Mouse (Mus musculus): ENCODE results near the gene Sval2. TPM values are rescaled to one million over a fixed set of nuclear protein-coding genes. Genes with fewer than 3 reads are reported as not detected.

The Sval2 gene
- not detected in 2 replicates for total RNA-seq (2014; fragmentation: Nextera tagmentation)
- total RNA-seq (2017): not detected in 2 replicates
- polyA plus RNA-seq (2012): not detected in 2 replicates

DNA sequence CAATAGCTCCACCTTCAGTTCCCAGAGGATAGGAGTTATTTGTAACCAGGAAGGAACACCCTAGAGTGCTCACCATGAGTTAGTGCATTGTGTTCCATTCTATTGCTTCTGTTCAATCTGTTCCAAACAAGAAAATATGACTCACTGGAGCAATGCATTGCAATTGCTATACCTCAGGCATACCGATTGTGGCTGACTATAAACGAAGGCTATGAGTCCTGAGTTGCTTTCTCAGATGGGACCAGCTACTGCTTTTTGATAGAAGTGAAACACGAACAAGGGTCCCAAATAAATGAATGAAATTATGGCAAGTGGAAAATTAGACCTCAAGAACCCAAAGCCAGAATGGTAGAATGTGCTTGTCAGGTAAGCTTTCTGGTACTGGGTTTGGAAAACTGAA lies at the start of gene Sval2:
Gene Sval2, plus strand, starts transcription at position 301 of the 400 bp plus-strand sequence.
- TF ChIP-seq POLR2AphosphoS5 (IDR thresholded peaks at IDR 0.05; ENCODE audit: insufficient replicate concordance, low read depth, low read length) (no peak), CTCF (IDR thresholded peaks at IDR 0.05; ENCODE audit: low read depth, low read length) (no peak), GATA2 (IDR thresholded peaks at IDR 0.05; ENCODE audit: borderline replicate concordance, low read depth, low read length) (no peak), TAL1 (conservative IDR thresholded peaks at IDR 0.05; ENCODE audit: low read depth, low read length) (no peak), GATA1 (IDR thresholded peaks at IDR 0.05; ENCODE audit: borderline replicate concordance, low read length) (no peak)
- H3K36me3 ChIP-seq (replicated peaks): no peaks in the 10 kb centered on the region
- H3K4me3 ChIP-seq (ENCODE audit: low read depth, low read length): no peak within 1 kb of the TSS
- ATAC-seq (ENCODE audit: extremely low read depth, insufficient number of reproducible peaks, low FRiP score, poor library complexity, severe bottlenecking): no peak
- DNase-seq (ENCODE audit: low spot score): no peak
- no peaks in the 10 kb centered on the region for H3K4me1 ChIP-seq (ENCODE audit: insufficient read depth, low read depth, low read length)
- no peaks in the 10 kb centered on the region for H3K9me3 ChIP-seq (replicated peaks)
- H3K27me3 ChIP-seq (ENCODE audit: insufficient read depth, low read length): 0 out of 2 replicates have a peak, but pooled peaks cover 4% of the 10 kb centered on the region

DNA sequence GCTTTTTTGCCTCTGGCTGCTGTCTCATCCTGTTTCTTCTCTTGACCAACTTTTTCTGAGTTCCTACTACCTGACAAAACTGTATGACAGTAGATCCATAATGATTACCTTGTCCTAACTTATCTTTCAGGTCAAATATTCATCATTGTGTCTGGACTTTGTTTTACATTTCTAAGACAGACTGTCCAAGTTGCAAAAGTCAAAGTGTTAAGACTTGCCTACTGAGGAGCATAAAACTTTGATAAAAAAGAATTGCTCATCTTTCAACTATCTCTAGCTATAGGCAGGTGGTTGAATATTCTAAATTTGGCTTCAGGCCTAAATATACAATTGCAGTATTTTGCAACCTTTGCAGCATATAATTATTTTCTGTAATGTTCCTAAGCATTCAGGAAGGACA lies 28.7 kb upstream of the Sval2 start:
- Histone ChIP-seq H3K4me1 (ENCODE audit: insufficient read depth, low read depth, low read length) (no peaks in the 10 kb centered on the region), H3K4me3 (ENCODE audit: low read depth, low read length) (no peak overlapping the region), H3K36me3 (replicated peaks) (no peaks in the 10 kb centered on the region), H3K27me3 (ENCODE audit: insufficient read depth, low read length) (no peaks in the 10 kb centered on the region), H3K9me3 (replicated peaks) (no peaks in the 10 kb centered on the region)
- ATAC-seq (ENCODE audit: extremely low read depth, insufficient number of reproducible peaks, low FRiP score, poor library complexity, severe bottlenecking): no peak
- DNase-seq (ENCODE audit: low spot score): no peak
- no peak for TF ChIP-seq GATA1 (IDR thresholded peaks at IDR 0.05; ENCODE audit: borderline replicate concordance, low read length)
- no peak for TF ChIP-seq POLR2AphosphoS5 (IDR thresholded peaks at IDR 0.05; ENCODE audit: insufficient replicate concordance, low read depth, low read length)
- TF ChIP-seq GATA2 (IDR thresholded peaks at IDR 0.05; ENCODE audit: borderline replicate concordance, low read depth, low read length): no peak
- no peak for TF ChIP-seq CTCF (IDR thresholded peaks at IDR 0.05; ENCODE audit: low read depth, low read length)
- TF ChIP-seq TAL1 (conservative IDR thresholded peaks at IDR 0.05; ENCODE audit: low read depth, low read length): no peak

DNA sequence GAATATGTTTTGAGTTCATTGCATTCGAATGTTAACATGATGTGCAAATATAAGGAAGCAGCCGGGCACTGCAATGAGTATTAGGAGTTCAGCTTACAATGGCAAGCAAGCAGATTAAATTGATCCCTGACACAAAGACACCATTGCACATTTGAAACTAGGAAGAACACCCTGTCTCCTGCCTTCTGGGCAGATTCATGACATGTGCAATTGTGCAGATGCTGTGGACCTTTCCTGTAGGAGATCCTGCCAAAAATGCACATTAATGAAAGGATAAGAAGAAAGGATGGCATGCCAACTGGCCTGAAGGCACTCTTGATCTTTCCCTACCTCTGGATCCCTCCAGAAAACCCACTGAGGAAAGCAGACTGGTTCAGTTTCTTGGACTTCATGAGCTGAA lies 23.3 kb upstream of the Sval2 start:
- ATAC-seq (ENCODE audit: extremely low read depth, insufficient number of reproducible peaks, low FRiP score, poor library complexity, severe bottlenecking) (no peak), DNase-seq (ENCODE audit: low spot score) (no peak)
- H3K36me3 ChIP-seq (replicated peaks): no peaks in the 10 kb centered on the region

GRCm38 (mm10) chr6:41847235-41847634 lies 5.6 kb upstream of the Sval2 start, which contains the start of gene Pip:
TSS of gene Pip (plus strand) at chr6:41847535.
- no peaks in the 10 kb centered on the region for H3K36me3 ChIP-seq (replicated peaks)
- H3K27me3 ChIP-seq (ENCODE audit: insufficient read depth, low read length): 0 out of 2 replicates have a peak, but pooled peaks cover 4% of the 10 kb centered on the region
- no peaks in the 10 kb centered on the region for H3K9me3 ChIP-seq (replicated peaks)
- H3K4me3 ChIP-seq (ENCODE audit: low read depth, low read length): no peak within 1 kb of the TSS
- no peaks in the 10 kb centered on the region for H3K4me1 ChIP-seq (ENCODE audit: insufficient read depth, low read depth, low read length)
- ATAC-seq (ENCODE audit: extremely low read depth, insufficient number of reproducible peaks, low FRiP score, poor library complexity, severe bottlenecking): no peak
- no peak for TF ChIP-seq GATA1 (IDR thresholded peaks at IDR 0.05; ENCODE audit: borderline replicate concordance, low read length)
- TF ChIP-seq CTCF (IDR thresholded peaks at IDR 0.05; ENCODE audit: low read depth, low read length): no peak
- TF ChIP-seq TAL1 (conservative IDR thresholded peaks at IDR 0.05; ENCODE audit: low read depth, low read length): no peak
- TF ChIP-seq GATA2 (IDR thresholded peaks at IDR 0.05; ENCODE audit: borderline replicate concordance, low read depth, low read length): no peak
- TF ChIP-seq POLR2AphosphoS5 (IDR thresholded peaks at IDR 0.05; ENCODE audit: insufficient replicate concordance, low read depth, low read length): no peak
- no peak for DNase-seq (ENCODE audit: low spot score)

More for the DNA sequence above, 23.3 kb upstream of the Sval2 start:
- Histone ChIP-seq H3K27me3 (ENCODE audit: insufficient read depth, low read length) (0 out of 2 replicates have a peak, but pooled peaks cover 4% of the 10 kb centered on the region), H3K9me3 (replicated peaks) (no peaks in the 10 kb centered on the region), H3K4me3 (ENCODE audit: low read depth, low read length) (no peak overlapping the region), H3K4me1 (ENCODE audit: insufficient read depth, low read depth, low read length) (no peaks in the 10 kb centered on the region)
- TF ChIP-seq TAL1 (conservative IDR thresholded peaks at IDR 0.05; ENCODE audit: low read depth, low read length) (no peak), CTCF (IDR thresholded peaks at IDR 0.05; ENCODE audit: low read depth, low read length) (no peak), GATA1 (IDR thresholded peaks at IDR 0.05; ENCODE audit: borderline replicate concordance, low read length) (no peak)

DNA sequence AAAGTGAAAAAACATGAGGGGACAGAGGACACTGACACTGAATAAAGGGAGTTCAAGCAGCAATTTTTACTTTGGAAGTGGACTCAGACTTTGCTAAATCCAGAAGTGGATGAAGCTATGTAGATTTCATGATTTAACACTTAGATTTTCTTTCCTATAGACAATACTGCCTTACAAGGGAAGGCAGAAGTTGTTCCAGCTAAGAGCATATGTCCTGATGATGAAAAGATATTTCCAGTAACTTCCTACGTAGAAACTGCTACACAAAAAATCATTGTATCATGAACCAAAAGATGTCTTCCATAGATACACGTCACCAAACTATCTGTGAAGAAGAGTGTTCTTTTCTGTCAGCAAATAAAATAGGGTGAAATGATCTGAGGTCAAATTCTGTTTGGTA lies 11.2 kb downstream of the Sval2 start:
- TF ChIP-seq POLR2AphosphoS5 (IDR thresholded peaks at IDR 0.05; ENCODE audit: insufficient replicate concordance, low read depth, low read length) (no peak), CTCF (IDR thresholded peaks at IDR 0.05; ENCODE audit: low read depth, low read length) (no peak), GATA2 (IDR thresholded peaks at IDR 0.05; ENCODE audit: borderline replicate concordance, low read depth, low read length) (no peak), TAL1 (conservative IDR thresholded peaks at IDR 0.05; ENCODE audit: low read depth, low read length) (no peak), GATA1 (IDR thresholded peaks at IDR 0.05; ENCODE audit: borderline replicate concordance, low read length) (no peak)

DNA sequence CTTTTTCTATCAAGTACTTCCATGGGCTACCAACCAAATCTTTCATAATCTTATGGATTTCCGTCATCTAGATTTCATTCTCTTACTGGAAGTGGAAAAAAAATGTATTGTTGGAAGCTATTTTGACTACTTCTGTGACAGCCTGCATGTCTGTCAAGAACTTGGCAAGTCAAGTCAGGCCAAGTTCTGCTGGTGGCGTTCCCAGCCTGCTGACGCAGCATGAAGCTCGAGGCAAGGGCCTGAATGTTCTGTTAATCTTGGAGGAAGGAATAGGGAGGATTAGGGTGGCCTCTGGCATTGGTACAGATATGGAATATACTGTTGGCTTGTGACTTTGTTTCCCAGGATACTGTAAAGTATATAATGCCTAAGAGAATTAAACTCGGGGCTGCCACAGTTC lies 58.8 kb downstream of the Sval2 start:
- TF ChIP-seq GATA1 (IDR thresholded peaks at IDR 0.05; ENCODE audit: borderline replicate concordance, low read length): no peak
- no peak for TF ChIP-seq POLR2AphosphoS5 (IDR thresholded peaks at IDR 0.05; ENCODE audit: insufficient replicate concordance, low read depth, low read length)
- TF ChIP-seq CTCF (IDR thresholded peaks at IDR 0.05; ENCODE audit: low read depth, low read length): no peak
- no peak for TF ChIP-seq GATA2 (IDR thresholded peaks at IDR 0.05; ENCODE audit: borderline replicate concordance, low read depth, low read length)
- no peak for TF ChIP-seq TAL1 (conservative IDR thresholded peaks at IDR 0.05; ENCODE audit: low read depth, low read length)
- Histone ChIP-seq H3K27me3 (ENCODE audit: insufficient read depth, low read length) (peaks cover 7% of the 10 kb centered on the region), H3K4me3 (ENCODE audit: low read depth, low read length) (no peak overlapping the region), H3K36me3 (replicated peaks) (no peaks in the 10 kb centered on the region), H3K4me1 (ENCODE audit: insufficient read depth, low read depth, low read length) (peaks cover 4% of the 10 kb centered on the region; the same call in 1 of the 2 replicates), H3K9me3 (replicated peaks) (no peaks in the 10 kb centered on the region)
- DNase-seq (ENCODE audit: low spot score) (no peak), ATAC-seq (ENCODE audit: extremely low read depth, insufficient number of reproducible peaks, low FRiP score, poor library complexity, severe bottlenecking) (no peak)

More for the DNA sequence above, 11.2 kb downstream of the Sval2 start:
- Histone ChIP-seq H3K4me1 (ENCODE audit: insufficient read depth, low read depth, low read length) (no peaks in the 10 kb centered on the region), H3K4me3 (ENCODE audit: low read depth, low read length) (no peak overlapping the region), H3K9me3 (replicated peaks) (no peaks in the 10 kb centered on the region), H3K36me3 (replicated peaks) (no peaks in the 10 kb centered on the region), H3K27me3 (ENCODE audit: insufficient read depth, low read length) (no peaks in the 10 kb centered on the region)
- ATAC-seq (ENCODE audit: extremely low read depth, insufficient number of reproducible peaks, low FRiP score, poor library complexity, severe bottlenecking): no peak
- no peak for DNase-seq (ENCODE audit: low spot score)

Other genes with a start within 250 kb of the Sval2 start
- not detected in 2 replicates for gene Ephb6, start 247.5 kb upstream of the Sval2 start, total RNA-seq (2014; fragmentation: Nextera tagmentation)
- 1.2 and 1.7 TPM in 2 replicates for gene Ephb6, start 247.5 kb upstream of the Sval2 start, total RNA-seq (2017)
- 0.12 and 0.46 TPM in 2 replicates for gene Ephb6, start 247.5 kb upstream of the Sval2 start, polyA plus RNA-seq (2012)
- not detected in 2 replicates for gene Trpv6, start 216.6 kb upstream of the Sval2 start, total RNA-seq (2014; fragmentation: Nextera tagmentation)
- gene Trpv6, start 216.6 kb upstream of the Sval2 start, total RNA-seq (2017): 0.05 and 0.12 TPM in 2 replicates
- gene Trpv6, start 216.6 kb upstream of the Sval2 start, polyA plus RNA-seq (2012): not detected in 2 replicates
- gene Trpv5, start 172.2 kb upstream of the Sval2 start, total RNA-seq (2014; fragmentation: Nextera tagmentation): not detected in 2 replicates
- gene Trpv5, start 172.2 kb upstream of the Sval2 start, total RNA-seq (2017): 0.16 TPM in 1 of 2 replicates, not detected in the other
- not detected in 2 replicates for gene Trpv5, start 172.2 kb upstream of the Sval2 start, polyA plus RNA-seq (2012)
- not detected in 2 replicates for gene Llcfc1, start 168.6 kb upstream of the Sval2 start, total RNA-seq (2014; fragmentation: Nextera tagmentation)
- not detected in 2 replicates for gene Llcfc1, start 168.6 kb upstream of the Sval2 start, total RNA-seq (2017)
- gene Llcfc1, start 168.6 kb upstream of the Sval2 start, polyA plus RNA-seq (2012): not detected in 2 replicates
- 26.4 and 152 TPM in 2 replicates for gene Kel, start 148.7 kb upstream of the Sval2 start, total RNA-seq (2014; fragmentation: Nextera tagmentation)
- 14.7 and 16.5 TPM in 2 replicates for gene Kel, start 148.7 kb upstream of the Sval2 start, total RNA-seq (2017)
- 1.1 and 1.6 TPM in 2 replicates for gene Kel, start 148.7 kb upstream of the Sval2 start, polyA plus RNA-seq (2012)
- not detected in 2 replicates for gene Olfr459, start 77.8 kb upstream of the Sval2 start, total RNA-seq (2014; fragmentation: Nextera tagmentation)
- 0.05 TPM in 1 of 2 replicates, not detected in the other for gene Olfr459, start 77.8 kb upstream of the Sval2 start, total RNA-seq (2017)
- gene Olfr459, start 77.8 kb upstream of the Sval2 start, polyA plus RNA-seq (2012): not detected in 2 replicates
- not detected in 2 replicates for gene Pip, start 5.5 kb upstream of the Sval2 start, total RNA-seq (2014; fragmentation: Nextera tagmentation)
- 0.11 TPM in 1 of 2 replicates, not detected in the other for gene Pip, start 5.5 kb upstream of the Sval2 start, total RNA-seq (2017)
- not detected in 2 replicates for gene Pip, start 5.5 kb upstream of the Sval2 start, polyA plus RNA-seq (2012)
- gene Sval1, start 98.6 kb downstream of the Sval2 start, total RNA-seq (2014; fragmentation: Nextera tagmentation): not detected in 2 replicates
- not detected in 2 replicates for gene Sval1, start 98.6 kb downstream of the Sval2 start, total RNA-seq (2017)
- not detected in 2 replicates for gene Sval1, start 98.6 kb downstream of the Sval2 start, polyA plus RNA-seq (2012)
- gene Sval3, start 115.2 kb downstream of the Sval2 start, total RNA-seq (2014; fragmentation: Nextera tagmentation): not detected in 2 replicates
- gene Sval3, start 115.2 kb downstream of the Sval2 start, total RNA-seq (2017): not detected in 2 replicates
- gene Sval3, start 115.2 kb downstream of the Sval2 start, polyA plus RNA-seq (2012): not detected in 2 replicates
- gene Sva, start 185.4 kb downstream of the Sval2 start, total RNA-seq (2014; fragmentation: Nextera tagmentation): not detected in 2 replicates
- gene Sva, start 185.4 kb downstream of the Sval2 start, total RNA-seq (2017): not detected in 2 replicates
- gene Sva, start 185.4 kb downstream of the Sval2 start, polyA plus RNA-seq (2012): not detected in 2 replicates

Measured in G1E (cell line).